ENCODE assay signal across 8 mouse cellular contexts in the genomic region with DNA sequence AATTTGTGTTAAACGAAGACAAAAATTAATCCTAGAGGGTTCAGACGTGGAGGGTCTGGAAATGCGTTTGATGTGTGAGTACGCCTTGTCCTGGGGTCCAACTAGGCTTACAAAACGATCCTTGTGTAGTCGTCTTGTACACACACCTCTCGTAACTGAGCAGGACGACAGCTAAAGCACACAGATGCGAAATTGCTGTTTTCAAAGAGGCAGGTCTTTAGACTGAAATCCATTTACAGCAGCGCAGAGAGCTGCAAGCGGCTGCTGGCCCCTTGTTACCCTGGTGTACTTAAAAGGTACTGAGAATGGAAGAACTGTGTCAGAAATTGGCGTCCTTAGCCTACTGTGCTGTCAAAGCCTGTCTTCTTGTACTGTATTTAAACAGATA. TPM values are rescaled to one million over a fixed set of nuclear protein-coding genes. Genes with fewer than 3 reads are reported as not detected.
DNase-seq lines count a peak whose midpoint lies in the region; ATAC-seq and TF ChIP-seq lines count a peak whose summit lies in the region.

No protein-coding gene starts in this region.

- H3K36me3 ChIP-seq in lung, embryonic 16.5 days (ENCODE audit: control insufficient read depth, insufficient read depth, low read length): no peaks in the 10 kb centered on the region
- H3K36me3 ChIP-seq in hindbrain, embryonic 14.5 days (replicated peaks; ENCODE audit: control insufficient read depth, insufficient read depth): no peaks in the 10 kb centered on the region
- H3K36me3 ChIP-seq in midbrain, embryonic 11.5 days (ENCODE audit: control insufficient read depth, insufficient read depth, low read length): no peaks in the 10 kb centered on the region

- peaks cover 15% of the 10 kb centered on the region for H3K27me3 ChIP-seq in lung, embryonic 16.5 days (ENCODE audit: control insufficient read depth, insufficient read depth, low read depth, low read length)
- peaks cover 14% of the 10 kb centered on the region for H3K27me3 ChIP-seq in hindbrain, embryonic 14.5 days (ENCODE audit: control insufficient read depth, insufficient read depth, low read length)
- H3K27me3 ChIP-seq in midbrain, embryonic 11.5 days (ENCODE audit: control insufficient read depth, insufficient read depth, low read length): peaks cover 17% of the 10 kb centered on the region

- TF ChIP-seq POLR2A in bone marrow, adult 2 months (IDR thresholded peaks at IDR 0.05; ENCODE audit: borderline replicate concordance, control insufficient read depth, low read depth, low read length): no peak

- peak overlapping the region; percentile 84 for H3K27ac ChIP-seq in lung, embryonic 16.5 days (ENCODE audit: low read length)
- no peak overlapping the region for H3K27ac ChIP-seq in bone marrow, adult 2 months (ENCODE audit: control insufficient read depth, insufficient read depth, low read depth, low read length, poor library complexity)
- H3K27ac ChIP-seq in hindbrain, embryonic 14.5 days: peak overlapping the region; percentile 92
- H3K27ac ChIP-seq in midbrain, embryonic 11.5 days (ENCODE audit: low read depth, low read length): no peak overlapping the region

- peak overlapping the region; percentile 89 for H3K4me3 ChIP-seq in lung, embryonic 16.5 days (ENCODE audit: low read length)
- peak overlapping the region; percentile 96 for H3K4me3 ChIP-seq in bone marrow, adult 2 months (replicated peaks; ENCODE audit: control insufficient read depth, low read depth, low read length)
- peak overlapping the region; percentile 68 for H3K4me3 ChIP-seq in hindbrain, embryonic 14.5 days (replicated peaks; ENCODE audit: low read length)
- peak overlapping the region; percentile 83 for H3K4me3 ChIP-seq in midbrain, embryonic 11.5 days (ENCODE audit: low read depth, low read length)

- peak overlapping the region; percentile 93 for H3K9ac ChIP-seq in lung, embryonic 16.5 days (ENCODE audit: low read length)
- H3K9ac ChIP-seq in hindbrain, embryonic 14.5 days: peak overlapping the region; percentile 76
- peak overlapping the region; percentile 84 for H3K9ac ChIP-seq in midbrain, embryonic 11.5 days (ENCODE audit: low read length)

- DNase-seq in lung, postnatal 14 days: no peak
- no peak for DNase-seq in hindbrain, embryonic 14.5 days (ENCODE audit: low spot score)
- no peak for DNase-seq in midbrain, embryonic 11.5 days (ENCODE audit: low spot score, missing footprints)
- no peak for DNase-seq in cerebellum, postnatal 10 days
- no peak for DNase-seq in right cerebral cortex, adult 2 months (ENCODE audit: low spot score in 2 of 2)
- DNase-seq in retina, postnatal 1 day: no peak

- ATAC-seq in lung, embryonic 16.5 days (ENCODE audit: low read depth): no peak
- ATAC-seq in hindbrain, embryonic 14.5 days (ENCODE audit: low FRiP score): no peak; the same call in 1 of the 2 replicates
- no peak; the same call in 1 of the 2 replicates for ATAC-seq in midbrain, embryonic 11.5 days (ENCODE audit: low FRiP score)

- H3K9me3 ChIP-seq in lung, embryonic 16.5 days (ENCODE audit: control insufficient read depth, low read length): no peaks in the 10 kb centered on the region
- no peaks in the 10 kb centered on the region for H3K9me3 ChIP-seq in hindbrain, embryonic 14.5 days (ENCODE audit: control insufficient read depth, low read length)
- no peaks in the 10 kb centered on the region for H3K9me3 ChIP-seq in midbrain, embryonic 11.5 days (ENCODE audit: control insufficient read depth, low read length)

- H3K4me2 ChIP-seq in lung, embryonic 16.5 days (ENCODE audit: low read depth, low read length): peak overlapping the region; percentile 82
- peak overlapping the region; percentile 67 for H3K4me2 ChIP-seq in hindbrain, embryonic 14.5 days (replicated peaks)
- H3K4me2 ChIP-seq in midbrain, embryonic 11.5 days: peak overlapping the region; percentile 88

- no peak for TF ChIP-seq CTCF in bone marrow, adult 2 months (IDR thresholded peaks at IDR 0.05; ENCODE audit: control insufficient read depth, insufficient read depth, low read length)

- peaks cover 24% of the 10 kb centered on the region for H3K4me1 ChIP-seq in lung, embryonic 16.5 days (replicated peaks; ENCODE audit: control insufficient read depth, insufficient read depth, low read length)
- peaks cover 2% of the 10 kb centered on the region; the same call in 1 of the 2 replicates for H3K4me1 ChIP-seq in bone marrow, adult 2 months (ENCODE audit: control insufficient read depth, insufficient read depth, low read length)
- peaks cover 40% of the 10 kb centered on the region for H3K4me1 ChIP-seq in hindbrain, embryonic 14.5 days (replicated peaks; ENCODE audit: control insufficient read depth, insufficient read depth, low read length)
- H3K4me1 ChIP-seq in midbrain, embryonic 11.5 days (ENCODE audit: control insufficient read depth, insufficient read depth, low read length): peaks cover 20% of the 10 kb centered on the region

- 0% methylated on average over 12 of the region's 12 CpGs for WGBS in lung, embryonic 16.5 days
- under 1% methylated on average over 12 of the region's 12 CpGs for WGBS in bone marrow, adult 2 months
- under 1% methylated on average over 12 of the region's 12 CpGs for WGBS in hindbrain, embryonic 14.5 days
- WGBS in midbrain, embryonic 11.5 days: under 1% methylated on average over 12 of the region's 12 CpGs

RNA-seq across cellular contexts. Expression of gene Dctn1, which starts 0.5 kb away (rescaled TPM):
- 94.5 and 95.6 TPM in 2 replicates for polyA plus RNA-seq in lung, embryonic 16.5 days (2015; fragmentation: Nextera tagmentation; extraction: Ambion mirVana)
- polyA plus RNA-seq in bone marrow, adult 2 months (2011; ENCODE audit: insufficient read depth, insufficient read length, low replicate concordance, missing spikeins): 31.5 and 76.8 TPM in 2 replicates
- polyA plus RNA-seq in hindbrain, embryonic 14.5 days (2014; fragmentation: Nextera tagmentation; extraction: Ambion mirVana): 147 and 155 TPM in 2 replicates
- 80.2 and 81.7 TPM in 2 replicates for polyA plus RNA-seq in midbrain, embryonic 11.5 days (2014; fragmentation: Nextera tagmentation; extraction: Ambion mirVana)

RNA-seq across cellular contexts. Expression of gene 1700003E16Rik, which starts 10.0 kb away (rescaled TPM):
- polyA plus RNA-seq in lung, embryonic 16.5 days (2015; fragmentation: Nextera tagmentation; extraction: Ambion mirVana): 11.9 and 15.3 TPM in 2 replicates
- polyA plus RNA-seq in bone marrow, adult 2 months (2011; ENCODE audit: insufficient read depth, insufficient read length, low replicate concordance, missing spikeins): not detected in 2 replicates
- 7.1 and 7.5 TPM in 2 replicates for polyA plus RNA-seq in hindbrain, embryonic 14.5 days (2014; fragmentation: Nextera tagmentation; extraction: Ambion mirVana)
- 1.7 TPM in 2 replicates for polyA plus RNA-seq in midbrain, embryonic 11.5 days (2014; fragmentation: Nextera tagmentation; extraction: Ambion mirVana)

RNA-seq across cellular contexts. Expression of gene Wdr54, which starts 10.0 kb away (rescaled TPM):
- 7.2 and 7.6 TPM in 2 replicates for polyA plus RNA-seq in lung, embryonic 16.5 days (2015; fragmentation: Nextera tagmentation; extraction: Ambion mirVana)
- polyA plus RNA-seq in bone marrow, adult 2 months (2011; ENCODE audit: insufficient read depth, insufficient read length, low replicate concordance, missing spikeins): not detected in 2 replicates
- 17.8 and 18.0 TPM in 2 replicates for polyA plus RNA-seq in hindbrain, embryonic 14.5 days (2014; fragmentation: Nextera tagmentation; extraction: Ambion mirVana)
- polyA plus RNA-seq in midbrain, embryonic 11.5 days (2014; fragmentation: Nextera tagmentation; extraction: Ambion mirVana): 11.1 and 13.7 TPM in 2 replicates

RNA-seq across cellular contexts. Expression of gene Rtkn, which starts 31.0 kb away (rescaled TPM):
- 44.4 and 47.5 TPM in 2 replicates for polyA plus RNA-seq in lung, embryonic 16.5 days (2015; fragmentation: Nextera tagmentation; extraction: Ambion mirVana)
- 1.3 and 1.6 TPM in 2 replicates for polyA plus RNA-seq in bone marrow, adult 2 months (2011; ENCODE audit: insufficient read depth, insufficient read length, low replicate concordance, missing spikeins)
- polyA plus RNA-seq in hindbrain, embryonic 14.5 days (2014; fragmentation: Nextera tagmentation; extraction: Ambion mirVana): 8.9 and 9.8 TPM in 2 replicates
- polyA plus RNA-seq in midbrain, embryonic 11.5 days (2014; fragmentation: Nextera tagmentation; extraction: Ambion mirVana): 13.6 and 16.6 TPM in 2 replicates

RNA-seq across cellular contexts. Expression of gene Ino80b, which starts 41.0 kb away (rescaled TPM):
- 13.7 and 14.5 TPM in 2 replicates for polyA plus RNA-seq in lung, embryonic 16.5 days (2015; fragmentation: Nextera tagmentation; extraction: Ambion mirVana)
- polyA plus RNA-seq in bone marrow, adult 2 months (2011; ENCODE audit: insufficient read depth, insufficient read length, low replicate concordance, missing spikeins): 6.6 and 16.6 TPM in 2 replicates
- polyA plus RNA-seq in hindbrain, embryonic 14.5 days (2014; fragmentation: Nextera tagmentation; extraction: Ambion mirVana): 15.4 and 15.8 TPM in 2 replicates
- polyA plus RNA-seq in midbrain, embryonic 11.5 days (2014; fragmentation: Nextera tagmentation; extraction: Ambion mirVana): 18.8 and 19.4 TPM in 2 replicates

Comparison
In these comparisons a context has a peak if more than half of its experiments do, and no peak if none do; other contexts are left out.
1. H3K27ac ChIP-seq: peak in lung, embryonic 16.5 days (single experiment) and hindbrain, embryonic 14.5 days (single experiment); none in bone marrow, adult 2 months (single experiment) and midbrain, embryonic 11.5 days (single experiment).
2. Peak in every context shown above with its lines, with median percentiles within 50 percentile points of each other: H3K4me2 ChIP-seq, H3K4me3 ChIP-seq and H3K9ac ChIP-seq.